Mouse (Mus musculus) intestine, embryonic 15.5 days (tissue): ENCODE measurements around the gene Myo19. TPM values are rescaled to one million over a fixed set of nuclear protein-coding genes. Genes with fewer than 3 reads are reported as not detected.
"Not testable (repeated sequence)": the region's sequence is repeated elsewhere in the genome, so short reads cannot be mapped to it uniquely, and the experiment has no call there.

Source experiments
- ATAC-seq: fragments of 200-750 bp; cut with Nextera tagmentation; 2 replicates; pipeline ENCODE4 v1.8.0; 2017; ENCODE audit warnings: moderate TSS enrichment, moderate library complexity
- H3K27ac ChIP-seq: fragments of 300-500 bp; sonication (generic); 2 replicates; pipeline ENCODE4 v1.5.1; 2015; ENCODE audit warnings: mild to moderate bottlenecking, inconsistent platforms
- H3K27me3 ChIP-seq: fragments of 300-500 bp; sonication (generic); replicated peaks from 2 replicates; pipeline ENCODE4 v1.6.1; 2015; ENCODE audit warnings: inconsistent platforms
- H3K36me3 ChIP-seq: fragments of 300-500 bp; sonication (generic); 2 replicates; pipeline ENCODE4 v1.6.1; 2015; ENCODE audit warnings: inconsistent platforms
- H3K4me1 ChIP-seq: fragments of 300-500 bp; sonication (generic); replicated peaks from 2 replicates; pipeline ENCODE4 v1.6.1; 2015; ENCODE audit warnings: inconsistent platforms
- H3K4me2 ChIP-seq: fragments of 300-500 bp; sonication (generic); replicated peaks from 2 replicates; pipeline ENCODE4 v1.6.1; 2015; ENCODE audit warnings: mild to moderate bottlenecking, inconsistent platforms
- H3K4me3 ChIP-seq: fragments of 300-500 bp; sonication (generic); replicated peaks from 2 replicates; pipeline ENCODE4 v1.5.1; 2015; ENCODE audit warnings: inconsistent platforms
- H3K9ac ChIP-seq: fragments of 300-500 bp; sonication (generic); 2 replicates; pipeline ENCODE4 v1.6.1; 2015; ENCODE audit warnings: inconsistent platforms
- H3K9me3 ChIP-seq: fragments of 300-500 bp; sonication (generic); 2 replicates; pipeline ENCODE4 v1.6.1; 2016; ENCODE audit warnings: inconsistent platforms
- WGBS: fragments of 180-500 bp; shearing (Covaris S2); methylation state at CpG from one replicate; pipeline ENCODE4 v1.1.7; 2015; 5-methylcytosine and 5-hydroxymethylcytosine counted together
- polyA plus RNA-seq: library from polyadenylated mRNA; unstranded; fragments of >200 nt; fragmentation: Nextera tagmentation; extraction: Ambion mirVana; gene quantifications from 2 replicates; pipeline ENCODE4 v1.2.1, GENCODE M21; 2015

Myo19 gene
- polyA plus RNA-seq, 1 experiment from 2014 or later, result 7.6 TPM

GRCm38 (mm10) chr11:84871548-84872069 is 8.3 kb upstream of the Myo19 start:
- peak overlapping the region; percentile 99 for H3K27ac ChIP-seq
- ATAC-seq, result no peak
- H3K36me3 ChIP-seq, result no peaks in the 10 kb centered on the region
- H3K9ac ChIP-seq, result peak overlapping the region; percentile 83
- H3K27me3 ChIP-seq, result no peaks in the 10 kb centered on the region
- 62% methylated on average over 4 of the region's 4 CpGs for WGBS
- H3K9me3 ChIP-seq, result no peaks in the 10 kb centered on the region
- peak overlapping the region; percentile 63 for H3K4me2 ChIP-seq
- H3K4me1 ChIP-seq, result 0 out of 2 replicates have a peak, but pooled peaks cover 3% of the 10 kb centered on the region
- H3K4me3 ChIP-seq, result peak overlapping the region; percentile 86

GRCm38 (mm10) chr11:84873042-84873833 is 6.7 kb upstream of the Myo19 start:
- H3K9me3 ChIP-seq, result no peaks in the 10 kb centered on the region
- H3K27ac ChIP-seq, result no peak overlapping the region
- H3K27me3 ChIP-seq, result no peaks in the 10 kb centered on the region
- no peak overlapping the region for H3K9ac ChIP-seq
- H3K36me3 ChIP-seq, result no peaks in the 10 kb centered on the region
- no peaks in the 10 kb centered on the region for H3K4me1 ChIP-seq
- no peak for ATAC-seq
- H3K4me3 ChIP-seq, result no peak overlapping the region
- 86% methylated on average over 1 of the region's 1 CpGs for WGBS
- H3K4me2 ChIP-seq, result no peak overlapping the region

- not testable (repeated sequence) for H3K4me3 ChIP-seq, H3K4me1 ChIP-seq, H3K27me3 ChIP-seq, H3K4me2 ChIP-seq, H3K9me3 ChIP-seq, ATAC-seq, H3K27ac ChIP-seq, H3K36me3 ChIP-seq, H3K9ac ChIP-seq
- WGBS, result 75% methylated on average over 1 of the region's 1 CpGs
Measured at GRCm38 (mm10) chr11:84876020-84876419, 3.9 kb upstream of the Myo19 start.

GRCm38 (mm10) chr11:84879007-84879771 is 759 bp upstream of the Myo19 start:
- Histone ChIP-seq H3K9ac (peak overlapping the region; percentile 68), H3K36me3 (0 out of 2 replicates have a peak, but pooled peaks cover 3% of the 10 kb centered on the region), H3K27me3 (no peaks in the 10 kb centered on the region), H3K4me1 (peaks cover 5% of the 10 kb centered on the region; the same call in 1 of the 2 replicates), H3K4me3 (peak overlapping the region; percentile 74), H3K4me2 (peak overlapping the region; percentile 85), H3K27ac (peak overlapping the region; percentile 91), H3K9me3 (no peaks in the 10 kb centered on the region)
- WGBS, result 13% methylated on average over 7 of the region's 7 CpGs
- no peak for ATAC-seq

GRCm38 (mm10) chr11:84880465-84880961 is 565 bp downstream of the Myo19 start:
- H3K9me3 ChIP-seq, result no peaks in the 10 kb centered on the region
- under 1% methylated on average over 24 of the region's 24 CpGs for WGBS
- H3K4me3 ChIP-seq, result peak overlapping the region; percentile 74
- H3K9ac ChIP-seq, result peak overlapping the region; percentile 68
- peaks cover 5% of the 10 kb centered on the region; the same call in 1 of the 2 replicates for H3K4me1 ChIP-seq
- 0 out of 2 replicates have a peak, but pooled peaks cover 3% of the 10 kb centered on the region for H3K36me3 ChIP-seq
- peak; percentile 78 for ATAC-seq
- no peaks in the 10 kb centered on the region for H3K27me3 ChIP-seq
- peak overlapping the region; percentile 85 for H3K4me2 ChIP-seq
- H3K27ac ChIP-seq, result peak overlapping the region; percentile 91

- H3K4me2 ChIP-seq, result peak overlapping the region; percentile 85
- peaks cover 5% of the 10 kb centered on the region; the same call in 1 of the 2 replicates for H3K4me1 ChIP-seq
- 0 out of 2 replicates have a peak, but pooled peaks cover 3% of the 10 kb centered on the region for H3K36me3 ChIP-seq
- H3K9me3 ChIP-seq, result no peaks in the 10 kb centered on the region
- peak overlapping the region; percentile 74 for H3K4me3 ChIP-seq
- H3K27me3 ChIP-seq, result no peaks in the 10 kb centered on the region
- peak overlapping the region; percentile 68 for H3K9ac ChIP-seq
- ATAC-seq, result peak; percentile 9
- peak overlapping the region; percentile 91 for H3K27ac ChIP-seq
- WGBS, result 40% methylated on average over 9 of the region's 9 CpGs
Measured at GRCm38 (mm10) chr11:84880971-84881370, 1.0 kb downstream of the Myo19 start.

GRCm38 (mm10) chr11:84882346-84882745 is 2.4 kb downstream of the Myo19 start:
- H3K27me3 ChIP-seq, result no peaks in the 10 kb centered on the region
- 0 out of 2 replicates have a peak, but pooled peaks cover 7% of the 10 kb centered on the region for H3K36me3 ChIP-seq
- no peaks in the 10 kb centered on the region for H3K9me3 ChIP-seq
- no peak overlapping the region for H3K9ac ChIP-seq
- no peak overlapping the region for H3K27ac ChIP-seq
- peaks cover 8% of the 10 kb centered on the region; the same call in 1 of the 2 replicates for H3K4me1 ChIP-seq
- ATAC-seq, result no peak
- WGBS, result 89% methylated on average over 7 of the region's 7 CpGs
- no peak overlapping the region for H3K4me2 ChIP-seq
- H3K4me3 ChIP-seq, result no peak overlapping the region

GRCm38 (mm10) chr11:84885238-84885637 is 5.3 kb downstream of the Myo19 start:
- H3K4me2 ChIP-seq, result no peak overlapping the region
- no peaks in the 10 kb centered on the region for H3K9me3 ChIP-seq
- H3K36me3 ChIP-seq, result peaks cover 16% of the 10 kb centered on the region; the same call in 1 of the 2 replicates
- 0 out of 2 replicates have a peak, but pooled peaks cover 3% of the 10 kb centered on the region for H3K4me1 ChIP-seq
- H3K27ac ChIP-seq, result no peak overlapping the region
- 86% methylated on average over 4 of the region's 4 CpGs for WGBS
- no peak overlapping the region for H3K9ac ChIP-seq
- ATAC-seq, result no peak
- H3K27me3 ChIP-seq, result no peaks in the 10 kb centered on the region
- no peak overlapping the region for H3K4me3 ChIP-seq

- Histone ChIP-seq H3K9ac (no peak overlapping the region), H3K4me3 (no peak overlapping the region), H3K4me1 (0 out of 2 replicates have a peak, but pooled peaks cover 3% of the 10 kb centered on the region), H3K27me3 (no peaks in the 10 kb centered on the region), H3K27ac (peak overlapping the region; percentile 74; the same call in 1 of the 2 replicates), H3K4me2 (no peak overlapping the region), H3K36me3 (peaks cover 16% of the 10 kb centered on the region; the same call in 1 of the 2 replicates), H3K9me3 (no peaks in the 10 kb centered on the region)
- 83% methylated on average over 5 of the region's 5 CpGs for WGBS
- peak; percentile 26; the same call in 1 of the 2 replicates for ATAC-seq
Measured at GRCm38 (mm10) chr11:84886236-84886635, 6.3 kb downstream of the Myo19 start.

GRCm38 (mm10) chr11:84886767-84887511 is 7.0 kb downstream of the Myo19 start:
- ATAC-seq, result peak; percentile 93
- no peaks in the 10 kb centered on the region for H3K9me3 ChIP-seq
- no peak overlapping the region for H3K4me3 ChIP-seq
- H3K4me2 ChIP-seq, result no peak overlapping the region; the same call in 1 of the 2 replicates
- 79% methylated on average over 11 of the region's 11 CpGs for WGBS
- 0 out of 2 replicates have a peak, but pooled peaks cover 3% of the 10 kb centered on the region for H3K4me1 ChIP-seq
- H3K27me3 ChIP-seq, result no peaks in the 10 kb centered on the region
- H3K27ac ChIP-seq, result peak overlapping the region; percentile 74
- H3K36me3 ChIP-seq, result peaks cover 19% of the 10 kb centered on the region; the same call in 1 of the 2 replicates
- H3K9ac ChIP-seq, result no peak overlapping the region

GRCm38 (mm10) chr11:84888025-84888424 is 8.1 kb downstream of the Myo19 start:
- no peak for ATAC-seq
- no peaks in the 10 kb centered on the region for H3K9me3 ChIP-seq
- no peak overlapping the region for H3K27ac ChIP-seq
- H3K27me3 ChIP-seq, result no peaks in the 10 kb centered on the region
- H3K4me1 ChIP-seq, result 0 out of 2 replicates have a peak, but pooled peaks cover 3% of the 10 kb centered on the region
- H3K4me3 ChIP-seq, result no peak overlapping the region
- no peak overlapping the region for H3K4me2 ChIP-seq
- WGBS, result 98% methylated on average over 8 of the region's 8 CpGs
- H3K9ac ChIP-seq, result no peak overlapping the region
- H3K36me3 ChIP-seq, result peaks cover 23% of the 10 kb centered on the region; the same call in 1 of the 2 replicates
